Comparison of ENCODE assay signal across 11 mouse cellular contexts in the genomic region with DNA sequence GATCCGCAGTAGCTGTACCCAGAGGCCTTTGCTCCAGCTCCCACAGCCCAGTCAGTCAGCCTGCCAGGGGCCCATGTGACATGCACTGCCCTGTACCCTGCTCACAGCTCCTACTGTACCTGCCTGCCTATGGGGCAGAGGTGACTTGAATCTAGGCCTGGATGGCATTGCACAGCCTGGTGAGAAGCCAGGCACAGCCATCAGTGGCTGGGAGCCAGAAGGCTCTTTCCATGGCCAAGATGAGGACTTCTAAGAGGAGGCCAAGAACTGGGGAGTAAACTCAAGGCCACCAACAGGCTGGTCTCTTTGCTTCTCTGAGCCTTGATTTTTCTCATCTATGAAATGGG. TPM values are rescaled to one million over a fixed set of nuclear protein-coding genes. Genes with fewer than 3 reads are reported as not detected.
DNase-seq lines count a peak whose midpoint lies in the region; ATAC-seq and TF ChIP-seq lines count a peak whose summit lies in the region.
"Had no signal": no experiment of that assay in that cellular context is flagged by ENCODE, and none has a peak within 500 bp of the region (broad histone marks: within the 10 kb centered on the region; RNA-seq: fewer than 3 reads in every experiment).

No protein-coding gene starts in this region.

- no peak for ATAC-seq in forebrain, embryonic 16.5 days
- ATAC-seq in lung, embryonic 14.5 days (ENCODE audit: insufficient read depth), result peak; percentile 17; the same call in 1 of the 2 replicates
- no peak for ATAC-seq in stomach, postnatal 0 days (ENCODE audit: low FRiP score, low TSS enrichment)

- H3K36me3 ChIP-seq in forebrain, embryonic 10.5 days (replicated peaks), result peaks cover 32% of the 10 kb centered on the region
- no peaks in the 10 kb centered on the region for H3K36me3 ChIP-seq in forebrain, embryonic 16.5 days (ENCODE audit: control insufficient read depth, insufficient read depth)
- H3K36me3 ChIP-seq in lung, embryonic 14.5 days (ENCODE audit: insufficient read depth), result no peaks in the 10 kb centered on the region
- no peaks in the 10 kb centered on the region for H3K36me3 ChIP-seq in stomach, postnatal 0 days (ENCODE audit: control insufficient read depth, insufficient read depth, low read length)

- TF ChIP-seq EP300 in stomach, postnatal 0 days (optimal IDR thresholded peaks at IDR 0.05), result no peak

- no peak for DNase-seq in forebrain, embryonic 10.5 days (ENCODE audit: extremely low spot score, low spot score)
- no peak for DNase-seq in lung, embryonic 14.5 days
- no peak for DNase-seq in lung, postnatal 10 days
- peak; percentile 48 to 57 for DNase-seq in cerebellum, postnatal 36 days
- no peak for DNase-seq in stomach, postnatal 0 days (ENCODE audit: low spot score)
- DNase-seq in right cerebral cortex, postnatal 36 days (ENCODE audit: low spot score in 2 of 2), result no peak
- no peak for DNase-seq in left cerebral cortex, postnatal 10 days (ENCODE audit: extremely low spot score in 1 of 2, low spot score in 2 of 2)
- DNase-seq: B cell, adult 2 months; midbrain, embryonic 14.5 days had no signal

- H3K4me3 ChIP-seq in forebrain, embryonic 10.5 days, result no peak overlapping the region
- H3K4me3 ChIP-seq in forebrain, embryonic 16.5 days (replicated peaks; ENCODE audit: low read length), result no peak overlapping the region
- H3K4me3 ChIP-seq in lung, embryonic 14.5 days (ENCODE audit: low read depth, low read length), result no peak overlapping the region
- no peak overlapping the region for H3K4me3 ChIP-seq in stomach, postnatal 0 days (ENCODE audit: low read depth, low read length)

- TF ChIP-seq CTCF in lung, embryonic 14.5 days (IDR thresholded peaks at IDR 0.05; ENCODE audit: low read depth), result no peak
- TF ChIP-seq CTCF in stomach, postnatal 0 days (IDR thresholded peaks at IDR 0.05; ENCODE audit: low read depth), result no peak

- H3K9me3 ChIP-seq in forebrain, embryonic 10.5 days, result peaks cover 4% of the 10 kb centered on the region; the same call in 1 of the 2 replicates
- no peaks in the 10 kb centered on the region for H3K9me3 ChIP-seq in forebrain, embryonic 16.5 days (ENCODE audit: control insufficient read depth, low read length)
- H3K9me3 ChIP-seq in lung, embryonic 14.5 days (ENCODE audit: low read depth, low read length), result no peaks in the 10 kb centered on the region
- no peaks in the 10 kb centered on the region for H3K9me3 ChIP-seq in stomach, postnatal 0 days (ENCODE audit: control insufficient read depth, low read length)

- 0 out of 2 replicates have a peak overlapping the region, but pooled peaks have one; percentile 12 for H3K27ac ChIP-seq in forebrain, embryonic 10.5 days
- no peak overlapping the region for H3K27ac ChIP-seq in forebrain, embryonic 16.5 days (ENCODE audit: low read length)
- H3K27ac ChIP-seq in lung, embryonic 14.5 days (ENCODE audit: low read depth), result no peak overlapping the region
- H3K27ac ChIP-seq in stomach, postnatal 0 days (replicated peaks), result peak overlapping the region; percentile 65; the same call in 1 of the 2 replicates

- WGBS in forebrain, embryonic 10.5 days, result 89% methylated on average over 1 of the region's 1 CpGs
- WGBS in forebrain, embryonic 16.5 days, result 93% methylated on average over 1 of the region's 1 CpGs
- WGBS in lung, embryonic 14.5 days, result 100% methylated on average over 1 of the region's 1 CpGs
- WGBS in stomach, postnatal 0 days, result 83% methylated on average over 1 of the region's 1 CpGs

- H3K27me3 ChIP-seq in forebrain, embryonic 10.5 days (ENCODE audit: poor library complexity, severe bottlenecking), result no peaks in the 10 kb centered on the region
- H3K27me3 ChIP-seq in forebrain, embryonic 16.5 days (replicated peaks; ENCODE audit: control insufficient read depth, insufficient read depth, low read length), result no peaks in the 10 kb centered on the region
- H3K27me3 ChIP-seq in lung, embryonic 14.5 days (ENCODE audit: insufficient read depth, low read length), result no peaks in the 10 kb centered on the region
- no peaks in the 10 kb centered on the region for H3K27me3 ChIP-seq in stomach, postnatal 0 days (ENCODE audit: control insufficient read depth, insufficient read depth, low read length)

- no peak overlapping the region for H3K4me2 ChIP-seq in forebrain, embryonic 16.5 days (ENCODE audit: low read length)
- no peak overlapping the region for H3K4me2 ChIP-seq in lung, embryonic 14.5 days
- no peak overlapping the region for H3K4me2 ChIP-seq in stomach, postnatal 0 days (replicated peaks; ENCODE audit: low read depth)

- intact Hi-C loops in left cerebral cortex, postnatal 10 days (cut with DNase I), result no loop called here

- no peak overlapping the region for H3K9ac ChIP-seq in forebrain, embryonic 16.5 days (replicated peaks; ENCODE audit: low read depth, low read length)
- H3K9ac ChIP-seq in lung, embryonic 14.5 days, result no peak overlapping the region
- H3K9ac ChIP-seq in stomach, postnatal 0 days (ENCODE audit: low read length), result no peak overlapping the region
- H3K9ac ChIP-seq: forebrain, postnatal 0 days had no signal

- H3K4me1 ChIP-seq in forebrain, embryonic 10.5 days, result peaks cover 93% of the 10 kb centered on the region
- peaks cover 42% of the 10 kb centered on the region for H3K4me1 ChIP-seq in forebrain, embryonic 16.5 days (replicated peaks; ENCODE audit: control insufficient read depth, insufficient read depth, low read length)
- H3K4me1 ChIP-seq in lung, embryonic 14.5 days (ENCODE audit: insufficient read depth), result peaks cover 13% of the 10 kb centered on the region; the same call in 1 of the 2 replicates
- H3K4me1 ChIP-seq in stomach, postnatal 0 days (replicated peaks; ENCODE audit: control insufficient read depth, insufficient read depth), result peaks cover 7% of the 10 kb centered on the region; the same call in 1 of the 2 replicates

RNA-seq across cellular contexts. Expression of a gene that starts 53.2 kb away (rescaled TPM):
- 9.5 and 9.7 TPM in 2 replicates for polyA plus RNA-seq in forebrain, embryonic 10.5 days (2016; fragmentation: Nextera tagmentation; extraction: Ambion mirVana)
- polyA plus RNA-seq in forebrain, embryonic 16.5 days (2015; fragmentation: Nextera tagmentation; extraction: Ambion mirVana), result 12.3 and 13.1 TPM in 2 replicates
- polyA plus RNA-seq in lung, embryonic 14.5 days (2014; fragmentation: Nextera tagmentation; extraction: Ambion mirVana), result 7.9 and 8.5 TPM in 2 replicates
- polyA plus RNA-seq in stomach, postnatal 0 days (2015; fragmentation: Nextera tagmentation; extraction: Ambion mirVana), result 2.3 and 2.5 TPM in 2 replicates
- total RNA-seq in left cerebral cortex, postnatal 10 days (2021), result 10 to 100 TPM; 45.5 to 46.0 TPM

Comparison
In these comparisons a context has a peak if more than half of its experiments do, and no peak if none do; other contexts are left out.
1. H3K27ac ChIP-seq: peak in forebrain, embryonic 10.5 days (single experiment) and stomach, postnatal 0 days (single experiment); none in forebrain, embryonic 16.5 days (single experiment) and lung, embryonic 14.5 days (single experiment).
2. DNase-seq: peak in cerebellum, postnatal 36 days (2 of 2); none in forebrain, embryonic 10.5 days (single experiment), lung, embryonic 14.5 days (single experiment), lung, postnatal 10 days (single experiment), stomach, postnatal 0 days (single experiment), right cerebral cortex, postnatal 36 days (0 of 2) and left cerebral cortex, postnatal 10 days (0 of 2).